17 mouse cellular contexts compared by ENCODE assay signal in the genomic region with DNA sequence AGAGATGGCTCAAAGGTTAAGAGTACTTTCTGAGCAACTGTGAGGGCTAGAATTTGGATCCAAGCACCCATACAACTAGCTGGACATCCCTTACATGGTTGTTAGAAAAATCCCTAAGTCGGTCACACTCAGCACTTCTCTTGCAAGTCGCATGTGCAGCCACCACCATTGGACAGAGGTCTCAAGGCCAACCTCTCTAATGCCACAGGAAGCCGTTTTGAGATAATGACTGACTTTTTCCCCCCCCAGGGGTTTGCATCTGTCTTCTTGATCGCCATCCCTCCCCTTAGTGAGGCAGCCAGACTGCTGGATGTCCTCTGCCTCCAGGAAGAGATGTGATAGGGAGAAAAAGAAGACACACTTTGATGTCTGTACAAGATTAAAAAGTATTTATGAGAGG. TPM values are rescaled to one million over a fixed set of nuclear protein-coding genes. Genes with fewer than 3 reads are reported as not detected.
"Had no signal": no experiment of that assay in that cellular context is flagged by ENCODE, and none has a peak within 500 bp of the region (broad histone marks: within the 10 kb centered on the region; RNA-seq: fewer than 3 reads in every experiment).

No protein-coding gene starts in this region.

- DNase-seq: cerebellum, adult 8-10 months; cerebellum, adult 9-10 months; cerebellum, adult 9-11 months; cerebellum, postnatal 10 days; cerebellum, postnatal 14 days; cerebellum, postnatal 25 days; cerebellum, postnatal 36 days; embryo, embryonic 11 days; forebrain, postnatal 0 days; gastrocnemius, adult 2 months; gastrocnemius, postnatal 10 days; gastrocnemius, postnatal 14 days; gastrocnemius, postnatal 25 days; gastrocnemius, postnatal 36 days; heart, adult 18-20 months; heart, adult 2 months had no signal

RNA-seq across cellular contexts. Expression of gene Pkdcc, which starts 32.1 kb away (rescaled TPM):
- total RNA-seq: common myeloid progenitor, adult 5-6 weeks had no signal
